Mouse (Mus musculus): ENCODE measurements around the gene Necab3.
A peak's percentile ranks its signal among the peaks of the same experiment; 100 is the strongest.

Necab3 gene

DNA sequence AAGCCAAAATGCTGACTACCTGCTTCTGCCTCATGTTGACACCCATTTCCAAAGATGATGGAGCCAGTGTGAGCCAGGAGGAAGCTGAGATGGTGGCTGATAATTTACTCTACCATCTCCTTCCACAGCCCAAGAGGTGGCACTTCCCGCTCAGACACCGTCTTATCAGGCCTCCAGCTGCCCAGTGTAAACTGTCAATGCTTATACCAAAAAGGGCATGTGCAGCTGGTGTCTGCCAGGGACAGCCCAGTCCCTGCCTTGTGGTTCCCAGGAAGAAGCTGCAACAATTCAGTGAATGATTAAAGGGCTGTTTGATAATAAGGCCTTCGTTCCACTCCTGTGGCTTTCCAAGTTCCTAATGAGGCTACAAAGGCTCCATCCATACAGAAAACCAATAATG, 20.0 kb downstream of the Necab3 start:
- no peak for DNase-seq

DNA sequence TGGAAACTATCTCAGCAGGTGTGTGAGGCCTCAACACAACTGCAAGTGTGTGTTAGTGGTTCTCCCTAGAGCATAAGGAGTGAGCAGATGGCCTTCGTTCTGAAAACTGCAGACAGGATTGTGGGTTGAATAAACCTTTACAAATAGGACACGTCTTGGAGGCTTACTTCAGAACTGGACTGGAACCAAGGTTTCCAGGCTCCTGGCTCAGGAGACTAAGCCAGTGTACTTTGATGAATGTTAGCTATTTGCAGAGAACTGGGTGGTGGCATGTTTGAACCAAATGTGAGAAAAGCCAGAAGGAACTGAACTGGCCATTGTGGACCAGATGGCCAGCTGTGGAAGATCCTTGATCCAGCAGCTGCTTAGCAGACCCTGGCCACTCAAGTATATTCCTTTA, 20.4 kb downstream of the Necab3 start:
- no peak for DNase-seq

- DNase-seq: no peak
Observed at GRCm38 (mm10) chr2:154534704-154535270, 23.9 kb downstream of the Necab3 start.

DNA sequence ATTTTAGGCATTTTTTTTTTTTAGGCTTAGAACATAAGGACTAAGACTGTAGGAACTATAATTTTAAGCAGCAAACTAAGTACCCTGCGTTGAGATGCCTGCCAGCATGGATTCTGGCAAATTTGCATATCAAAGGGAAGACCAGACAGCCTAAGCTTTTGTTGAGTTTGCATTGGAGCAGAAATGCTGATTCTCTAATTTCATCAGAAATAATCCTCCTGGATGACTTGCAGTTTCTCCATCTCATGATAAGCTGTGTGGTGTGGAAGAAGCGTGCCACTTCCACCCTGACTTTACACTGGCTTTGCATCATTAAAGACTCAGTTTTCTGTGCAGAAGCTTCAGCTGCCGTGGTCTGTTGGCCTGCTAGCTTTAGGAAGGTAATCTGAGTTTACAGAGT, 25.8 kb downstream of the Necab3 start:
- no peak for DNase-seq

DNA sequence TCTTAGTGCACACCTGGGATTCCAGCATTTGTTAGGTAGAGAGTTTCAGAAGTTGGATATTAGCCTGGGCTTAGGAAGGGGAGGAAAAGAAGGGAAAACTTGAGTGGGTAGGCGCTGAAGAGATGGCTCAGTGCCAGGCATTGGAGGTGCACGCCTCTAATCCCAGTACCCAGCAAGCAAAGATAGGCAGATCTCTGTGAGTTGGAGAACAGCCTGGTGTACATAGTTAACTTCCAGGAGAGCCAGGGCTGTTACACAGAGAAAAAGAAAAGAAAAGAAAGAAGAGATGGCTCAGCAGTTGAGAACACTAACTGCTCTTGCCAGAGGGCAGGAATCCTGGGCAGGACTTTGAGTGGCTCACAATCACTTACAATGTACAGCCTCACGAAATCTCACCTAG, 32.2 kb downstream of the Necab3 start:
- no peak for DNase-seq

DNA sequence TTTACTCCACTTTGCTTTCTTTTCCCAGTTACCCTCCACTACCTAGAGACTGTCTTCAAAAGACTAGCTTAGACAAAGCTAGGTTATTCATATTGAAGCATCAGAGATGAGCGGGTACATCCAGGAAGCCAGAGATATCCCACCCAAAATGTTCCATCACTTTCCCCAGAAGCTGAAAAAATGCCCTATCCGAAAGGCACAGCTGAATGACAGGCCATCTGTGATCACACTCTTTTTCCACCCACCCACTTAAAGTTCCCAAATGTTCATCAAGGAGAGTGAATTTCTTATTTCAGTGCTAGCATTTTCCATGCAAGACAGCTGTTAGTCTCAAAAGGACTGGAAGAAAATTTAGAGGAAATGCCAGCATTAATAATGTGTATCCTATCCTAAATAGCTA, 33.4 kb downstream of the Necab3 start:
- DNase-seq: no peak

GRCm38 (mm10) chr2:154522334-154522733, 36.4 kb downstream of the Necab3 start:
- no peak for DNase-seq

GRCm38 (mm10) chr2:154521449-154521848, 37.2 kb downstream of the Necab3 start:
- no peak for DNase-seq

DNA sequence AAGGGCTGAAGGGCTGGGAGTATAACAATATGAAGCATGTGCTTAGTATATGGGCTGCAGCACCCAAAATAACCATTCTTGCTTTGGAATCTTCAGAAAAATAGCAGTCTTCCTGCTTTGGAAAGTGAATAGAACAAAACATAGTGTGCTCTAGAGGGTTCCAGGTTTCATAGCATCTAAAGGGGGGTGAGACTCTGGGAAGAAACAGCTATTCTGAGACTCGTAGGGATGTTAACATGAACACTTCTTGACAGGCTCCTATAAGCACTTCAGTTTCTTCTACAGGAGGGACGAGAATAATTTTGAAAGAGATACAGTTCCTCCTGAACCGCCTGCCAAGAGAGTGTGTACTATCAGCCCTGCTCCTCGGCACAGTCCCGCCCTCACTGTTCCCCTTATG, 41.3 kb downstream of the Necab3 start:
- no peak for DNase-seq

- DNase-seq: no peak
Observed at GRCm38 (mm10) chr2:154516944-154517343, 41.7 kb downstream of the Necab3 start.

DNA sequence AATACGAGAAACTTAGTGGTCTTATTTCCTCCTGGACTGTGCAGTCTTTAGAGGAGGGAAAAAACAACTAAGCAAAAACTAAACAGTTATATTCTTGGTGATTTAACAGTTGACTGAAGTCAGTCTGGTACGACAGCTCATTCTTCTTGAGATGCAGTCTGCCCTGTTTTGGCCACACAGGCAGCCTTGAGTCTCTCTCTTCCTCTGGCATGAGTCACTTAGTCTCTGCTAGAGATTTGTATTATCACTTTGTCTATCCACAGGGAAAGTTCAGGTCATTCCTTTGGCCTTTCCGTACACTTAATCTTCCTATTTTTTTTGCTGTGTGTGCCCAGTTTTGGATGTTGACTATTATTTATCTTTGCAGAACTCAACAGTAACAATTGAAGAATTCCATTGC, 48.5 kb downstream of the Necab3 start:
- no peak for DNase-seq

DNA sequence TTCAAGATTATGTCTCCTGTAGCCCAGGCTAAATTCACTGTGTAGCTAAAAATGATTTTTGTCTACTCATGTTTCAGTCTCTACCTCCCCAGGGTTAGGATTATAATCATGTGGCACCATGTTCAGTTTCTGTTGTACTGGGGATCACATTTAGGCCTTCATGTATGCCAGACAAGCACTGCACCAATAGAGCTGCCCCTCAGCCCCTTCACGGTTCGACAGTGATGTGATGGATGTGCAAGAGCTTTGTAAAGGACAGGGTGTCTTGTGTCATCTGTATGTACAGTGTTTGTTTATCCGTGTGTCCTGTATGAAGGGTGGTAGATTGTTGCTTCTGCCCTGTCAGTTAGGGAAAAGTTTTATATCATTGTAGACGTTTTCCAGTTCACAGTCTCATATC, 50.2 kb downstream of the Necab3 start:
- no peak for DNase-seq

- DNase-seq: peak; percentile 12 to 39
Observed at GRCm38 (mm10) chr2:154507566-154508283, 51.0 kb downstream of the Necab3 start.

GRCm38 (mm10) chr2:154507076-154507475, 51.6 kb downstream of the Necab3 start:
- no peak for DNase-seq

GRCm38 (mm10) chr2:154500758-154501157, 57.9 kb downstream of the Necab3 start:
- DNase-seq: no peak

DNA sequence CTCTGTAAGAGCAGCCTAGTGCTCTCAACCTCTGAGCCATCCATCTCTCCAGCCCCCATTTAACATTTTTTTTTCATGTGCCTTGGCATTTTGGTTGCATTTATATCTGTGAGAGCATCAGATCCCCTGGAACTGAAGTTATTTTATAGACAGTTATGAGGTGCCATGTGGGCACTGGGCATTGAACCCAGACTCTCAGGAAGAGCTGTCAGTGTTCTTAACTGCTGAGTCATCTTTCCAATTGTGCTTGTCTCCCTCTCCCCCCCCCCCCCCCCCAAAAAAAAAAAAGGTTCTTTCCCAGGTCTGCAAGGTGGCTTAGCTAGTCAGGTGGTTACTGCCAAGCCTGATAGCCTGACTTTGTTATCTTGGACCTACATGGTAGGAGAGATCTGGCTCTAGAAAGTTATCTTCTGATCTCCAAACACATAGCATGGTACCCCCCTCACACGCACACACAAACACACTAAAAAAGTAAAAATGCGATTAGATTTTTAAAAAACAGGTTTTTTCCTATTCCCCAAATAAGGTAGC, 58.9 kb downstream of the Necab3 start:
- no peak for DNase-seq

GRCm38 (mm10) chr2:154498571-154498970, 60.1 kb downstream of the Necab3 start:
- DNase-seq: no peak

- DNase-seq: no peak
Observed at GRCm38 (mm10) chr2:154495021-154495420, 63.7 kb downstream of the Necab3 start.
